Mouse (Mus musculus): ENCODE results near the gene Gm6588. TPM values are rescaled to one million over a fixed set of nuclear protein-coding genes. Genes with fewer than 3 reads are reported as not detected.
A peak's percentile ranks its signal among the peaks of the same experiment; 100 is the strongest.

Gene Gm6588
- polyA plus RNA-seq, 1 experiment from 2014 or later = not detected

DNA sequence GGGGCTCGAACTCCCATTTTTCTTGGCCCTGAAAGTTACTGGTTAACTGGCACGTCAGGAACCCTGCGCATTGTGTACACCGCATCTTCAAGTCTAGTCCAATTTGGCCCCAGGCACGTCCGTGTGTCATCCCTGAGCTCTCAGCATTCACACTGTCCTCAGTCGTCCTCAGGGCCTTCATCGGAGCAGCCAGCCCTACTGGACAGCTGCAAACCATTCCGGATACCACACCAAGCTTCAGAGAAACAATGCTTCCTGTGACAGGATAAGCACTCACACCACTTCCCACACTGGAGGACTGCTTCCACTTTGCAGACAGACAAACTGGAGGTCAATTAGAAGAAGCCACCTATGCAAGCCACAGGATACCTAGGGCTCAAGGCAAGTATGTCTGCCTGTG lies 3.9 kb downstream of the Gm6588 start:
- ATAC-seq (ENCODE audit: low FRiP score, low TSS enrichment) = no peak
- Histone ChIP-seq H3K9me3 (ENCODE audit: control insufficient read depth, low read length) (no peaks in the 10 kb centered on the region), H3K4me3 (ENCODE audit: low read depth, low read length) (no peak overlapping the region), H3K36me3 (ENCODE audit: control insufficient read depth, insufficient read depth, low read length) (no peaks in the 10 kb centered on the region), H3K27ac (replicated peaks) (no peak overlapping the region), H3K27me3 (ENCODE audit: control insufficient read depth, insufficient read depth, low read length) (no peaks in the 10 kb centered on the region; the same call in 1 of the 2 replicates), H3K9ac (ENCODE audit: low read length) (no peak overlapping the region), H3K4me1 (replicated peaks; ENCODE audit: control insufficient read depth, insufficient read depth) (no peaks in the 10 kb centered on the region), H3K4me2 (replicated peaks; ENCODE audit: low read depth) (no peak overlapping the region)
- DNase-seq (ENCODE audit: low spot score) = no peak
- 73% methylated on average over 9 of the region's 9 CpGs for WGBS
- TF ChIP-seq CTCF (IDR thresholded peaks at IDR 0.05; ENCODE audit: low read depth) (no peak), EP300 (optimal IDR thresholded peaks at IDR 0.05) (no peak)

DNA sequence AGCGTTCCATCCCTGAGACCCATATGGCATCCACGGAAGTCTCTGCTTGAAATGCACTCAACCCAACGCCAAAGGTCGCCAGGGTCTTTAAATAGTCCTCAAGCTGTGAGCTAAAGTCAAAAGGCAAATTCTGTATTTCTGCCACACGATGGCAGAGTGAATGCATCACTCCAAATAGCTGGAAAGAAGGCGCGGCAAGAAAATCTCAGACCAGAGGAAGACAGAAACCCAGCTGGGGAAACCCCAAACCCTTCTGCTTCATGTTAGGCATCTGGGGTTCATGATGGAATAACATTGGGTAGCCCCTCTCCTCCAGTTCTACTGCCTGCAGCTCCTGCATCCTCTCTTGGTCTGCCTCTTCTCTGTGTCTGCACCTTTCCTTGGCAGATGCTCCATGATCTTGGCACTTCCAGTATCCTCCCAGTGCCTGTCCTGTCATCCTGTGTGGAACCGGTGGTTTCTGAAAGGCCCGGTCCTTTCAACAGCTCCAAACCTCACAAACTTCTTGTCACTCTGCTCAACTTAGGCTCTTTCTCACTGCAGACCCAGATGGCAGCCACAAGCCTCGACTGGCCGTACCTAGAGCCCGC lies 5.8 kb downstream of the Gm6588 start:
- Histone ChIP-seq H3K9ac (ENCODE audit: low read length) (no peak overlapping the region), H3K36me3 (ENCODE audit: control insufficient read depth, insufficient read depth, low read length) (no peaks in the 10 kb centered on the region), H3K4me3 (ENCODE audit: low read depth, low read length) (no peak overlapping the region), H3K4me2 (replicated peaks; ENCODE audit: low read depth) (no peak overlapping the region), H3K27me3 (ENCODE audit: control insufficient read depth, insufficient read depth, low read length) (no peaks in the 10 kb centered on the region), H3K27ac (replicated peaks) (no peak overlapping the region), H3K9me3 (ENCODE audit: control insufficient read depth, low read length) (no peaks in the 10 kb centered on the region), H3K4me1 (replicated peaks; ENCODE audit: control insufficient read depth, insufficient read depth) (no peaks in the 10 kb centered on the region)
- ATAC-seq (ENCODE audit: low FRiP score, low TSS enrichment) = no peak
- TF ChIP-seq CTCF (IDR thresholded peaks at IDR 0.05; ENCODE audit: low read depth) (peak; percentile 61), EP300 (optimal IDR thresholded peaks at IDR 0.05) (no peak)
- no peak for DNase-seq (ENCODE audit: low spot score)
- 57% methylated on average over 12 of the region's 12 CpGs for WGBS

DNA sequence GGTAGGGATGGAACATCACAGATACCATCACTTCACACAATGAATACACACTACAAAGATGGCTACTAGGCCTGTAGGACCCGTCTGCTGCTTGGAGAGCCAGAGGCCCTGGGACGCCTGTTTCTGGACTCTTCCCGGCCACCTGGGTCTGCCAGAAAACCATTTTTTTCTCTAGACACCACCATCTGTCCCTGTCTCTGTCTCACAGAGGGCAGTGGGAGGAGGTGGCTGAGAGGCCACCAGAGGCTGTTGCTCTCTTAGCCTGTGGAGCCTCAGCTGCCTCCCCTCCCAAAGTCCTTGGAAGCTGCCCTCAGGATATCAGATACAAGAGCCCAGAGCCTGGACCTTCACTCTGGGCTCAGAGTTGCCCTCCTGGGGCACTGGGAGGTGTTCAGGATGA lies 10.7 kb downstream of the Gm6588 start:
- no peaks in the 10 kb centered on the region for H3K27me3 ChIP-seq (ENCODE audit: control insufficient read depth, insufficient read depth, low read length)
- DNase-seq (ENCODE audit: low spot score) = no peak
- no peaks in the 10 kb centered on the region for H3K36me3 ChIP-seq (ENCODE audit: control insufficient read depth, insufficient read depth, low read length)
- no peak overlapping the region for H3K4me2 ChIP-seq (replicated peaks; ENCODE audit: low read depth)
- no peaks in the 10 kb centered on the region for H3K4me1 ChIP-seq (replicated peaks; ENCODE audit: control insufficient read depth, insufficient read depth)
- no peak for ATAC-seq (ENCODE audit: low FRiP score, low TSS enrichment)
- no peak overlapping the region for H3K9ac ChIP-seq (ENCODE audit: low read length)
- no peak for TF ChIP-seq CTCF (IDR thresholded peaks at IDR 0.05; ENCODE audit: low read depth)
- no peak for TF ChIP-seq EP300 (optimal IDR thresholded peaks at IDR 0.05)
- no peaks in the 10 kb centered on the region for H3K9me3 ChIP-seq (ENCODE audit: control insufficient read depth, low read length)
- H3K4me3 ChIP-seq (ENCODE audit: low read depth, low read length) = no peak overlapping the region
- no peak overlapping the region for H3K27ac ChIP-seq (replicated peaks)
- WGBS = 62% methylated on average over 3 of the region's 3 CpGs

DNA sequence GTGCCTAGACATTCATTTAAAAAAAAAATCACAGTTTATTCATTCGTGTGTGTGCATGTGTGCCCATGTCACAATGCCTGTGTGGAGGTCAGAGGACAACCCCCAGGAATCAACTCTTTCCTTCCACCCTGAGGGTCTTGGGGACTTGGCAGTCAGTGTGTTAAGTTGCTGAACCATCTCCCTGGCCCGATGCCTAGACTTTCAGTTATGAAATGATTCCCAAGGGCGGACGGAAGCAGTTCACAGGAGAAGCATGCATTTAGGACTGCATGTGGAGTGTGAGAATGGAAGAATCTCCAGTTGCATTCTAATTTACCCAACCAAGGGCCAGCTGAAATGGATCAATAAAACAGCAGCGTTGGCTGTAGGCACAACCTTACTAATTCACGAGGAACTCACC lies 17.1 kb downstream of the Gm6588 start:
- Histone ChIP-seq H3K36me3 (ENCODE audit: control insufficient read depth, insufficient read depth, low read length) (no peaks in the 10 kb centered on the region), H3K4me3 (ENCODE audit: low read depth, low read length) (no peak overlapping the region), H3K27ac (replicated peaks) (no peak overlapping the region), H3K9ac (ENCODE audit: low read length) (no peak overlapping the region), H3K9me3 (ENCODE audit: control insufficient read depth, low read length) (no peaks in the 10 kb centered on the region), H3K27me3 (ENCODE audit: control insufficient read depth, insufficient read depth, low read length) (no peaks in the 10 kb centered on the region), H3K4me2 (replicated peaks; ENCODE audit: low read depth) (no peak overlapping the region), H3K4me1 (replicated peaks; ENCODE audit: control insufficient read depth, insufficient read depth) (no peaks in the 10 kb centered on the region)
- 28% methylated on average over 6 of the region's 6 CpGs for WGBS
- no peak for TF ChIP-seq CTCF (IDR thresholded peaks at IDR 0.05; ENCODE audit: low read depth)
- TF ChIP-seq EP300 (optimal IDR thresholded peaks at IDR 0.05) = no peak
- DNase-seq (ENCODE audit: low spot score) (no peak), ATAC-seq (ENCODE audit: low FRiP score, low TSS enrichment) (no peak)

DNA sequence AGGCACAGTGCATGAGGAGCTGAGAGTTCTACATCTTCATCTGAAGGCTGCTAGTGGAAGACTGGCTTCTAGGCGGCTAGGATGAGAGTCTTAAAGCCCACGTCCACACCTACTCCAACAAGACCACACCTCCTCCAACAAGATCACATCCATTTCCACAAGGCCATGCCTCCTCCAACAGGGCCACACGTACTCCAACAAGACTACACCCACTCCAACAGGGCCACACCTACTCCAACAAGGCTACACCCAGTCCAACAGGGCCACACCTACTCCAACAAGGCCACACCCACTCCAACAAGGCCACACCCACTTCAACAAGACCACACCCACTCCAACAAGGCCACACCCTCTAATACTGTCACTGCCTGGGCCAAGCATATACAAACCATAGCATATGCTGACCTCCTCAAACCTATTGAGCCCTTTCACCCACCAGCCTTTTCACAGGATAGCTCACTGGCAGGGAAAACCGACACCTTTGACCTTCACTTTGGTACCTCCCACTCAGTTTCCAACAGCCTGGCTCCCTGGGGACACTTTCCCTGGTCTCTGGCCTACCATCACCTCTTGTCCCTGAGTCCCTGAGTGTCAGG lies 19.9 kb downstream of the Gm6588 start:
- Histone ChIP-seq H3K27me3 (ENCODE audit: control insufficient read depth, insufficient read depth, low read length) (no peaks in the 10 kb centered on the region), H3K9me3 (ENCODE audit: control insufficient read depth, low read length) (no peaks in the 10 kb centered on the region), H3K4me1 (replicated peaks; ENCODE audit: control insufficient read depth, insufficient read depth) (no peaks in the 10 kb centered on the region), H3K9ac (ENCODE audit: low read length) (no peak overlapping the region), H3K27ac (replicated peaks) (no peak overlapping the region), H3K4me2 (replicated peaks; ENCODE audit: low read depth) (no peak overlapping the region), H3K4me3 (ENCODE audit: low read depth, low read length) (no peak overlapping the region), H3K36me3 (ENCODE audit: control insufficient read depth, insufficient read depth, low read length) (no peaks in the 10 kb centered on the region)
- DNase-seq (ENCODE audit: low spot score) (no peak), ATAC-seq (ENCODE audit: low FRiP score, low TSS enrichment) (no peak)
- TF ChIP-seq CTCF (IDR thresholded peaks at IDR 0.05; ENCODE audit: low read depth) = no peak
- no peak for TF ChIP-seq EP300 (optimal IDR thresholded peaks at IDR 0.05)
- WGBS = 63% methylated on average over 4 of the region's 4 CpGs

DNA sequence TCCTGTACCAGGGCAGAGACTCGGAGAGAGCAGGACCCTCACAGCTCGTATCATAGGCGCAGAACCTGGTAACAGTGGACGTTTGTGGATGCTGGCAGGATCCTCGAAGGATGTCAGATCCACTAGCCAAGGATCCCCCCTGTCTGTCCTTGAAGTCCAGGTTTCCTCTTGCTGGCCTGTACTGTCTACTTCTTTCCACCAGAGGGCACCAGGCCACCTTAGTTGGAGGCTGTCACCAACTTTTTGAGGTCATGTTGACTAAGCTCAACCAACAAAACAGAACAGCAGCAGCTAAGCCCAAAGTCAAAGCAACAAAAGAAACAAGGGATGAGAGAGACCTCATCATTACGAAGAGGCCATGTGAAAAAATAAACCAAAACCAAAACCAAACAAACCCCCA lies 20.9 kb downstream of the Gm6588 start:
- Histone ChIP-seq H3K9ac (ENCODE audit: low read length) (no peak overlapping the region), H3K4me1 (replicated peaks; ENCODE audit: control insufficient read depth, insufficient read depth) (no peaks in the 10 kb centered on the region), H3K27me3 (ENCODE audit: control insufficient read depth, insufficient read depth, low read length) (no peaks in the 10 kb centered on the region), H3K4me3 (ENCODE audit: low read depth, low read length) (no peak overlapping the region), H3K36me3 (ENCODE audit: control insufficient read depth, insufficient read depth, low read length) (no peaks in the 10 kb centered on the region), H3K9me3 (ENCODE audit: control insufficient read depth, low read length) (no peaks in the 10 kb centered on the region), H3K4me2 (replicated peaks; ENCODE audit: low read depth) (no peak overlapping the region), H3K27ac (replicated peaks) (no peak overlapping the region)
- WGBS = 72% methylated on average over 6 of the region's 6 CpGs
- no peak for ATAC-seq (ENCODE audit: low FRiP score, low TSS enrichment)
- DNase-seq (ENCODE audit: low spot score) = no peak
- TF ChIP-seq EP300 (optimal IDR thresholded peaks at IDR 0.05) (no peak), CTCF (IDR thresholded peaks at IDR 0.05; ENCODE audit: low read depth) (peak; percentile 82)

Data from stomach, postnatal 0 days (tissue).